Mouse (Mus musculus): ENCODE measurements around the gene Akap13.

DNA sequence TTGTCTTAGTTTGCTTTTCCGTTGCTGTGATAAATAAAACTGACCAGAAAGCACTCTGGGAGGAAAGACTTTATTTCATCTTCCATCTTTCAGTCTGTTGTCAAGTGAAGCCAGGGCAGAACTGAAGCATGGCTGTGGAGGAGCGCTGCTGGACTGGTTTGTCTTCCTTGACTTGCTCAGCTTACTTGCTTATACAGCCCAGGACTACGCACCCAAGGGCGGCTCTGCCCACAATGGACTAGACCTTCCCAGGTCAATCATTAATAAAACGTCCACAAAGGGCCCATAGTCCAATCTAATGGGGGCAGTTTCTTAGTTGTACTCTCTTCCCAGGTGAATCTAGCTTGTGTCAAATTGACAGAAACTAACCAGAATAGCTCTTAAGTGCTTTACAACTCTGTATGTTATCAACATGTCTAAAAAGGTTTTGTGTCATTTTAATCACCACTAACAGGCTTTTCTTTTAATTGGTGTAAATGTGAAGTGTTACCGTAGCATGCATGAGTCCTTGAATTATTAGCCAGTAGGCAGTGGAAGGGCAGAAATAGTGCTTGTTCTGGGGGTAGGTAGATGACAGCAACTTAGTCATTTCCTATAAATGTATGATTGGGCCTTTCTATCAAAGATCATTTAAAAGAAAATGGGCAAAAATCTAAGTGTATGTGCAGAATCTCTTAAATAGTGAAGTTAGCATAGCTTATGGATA lies 25.5 kb downstream of the Akap13 start:
- TF ChIP-seq CTCF (conservative IDR thresholded peaks at IDR 0.05 in 1 of 2, IDR thresholded peaks at IDR 0.05 in 1 of 2; ENCODE audit: low read depth in 2 of 2, low read length in 2 of 2) = no peak
- TF ChIP-seq POLR2A (IDR thresholded peaks at IDR 0.05; ENCODE audit: low read depth, low read length) = no peak
- TF ChIP-seq ELF1 (IDR thresholded peaks at IDR 0.05; ENCODE audit: low read depth, low read length) = no peak
- no peak for TF ChIP-seq CHD1 (IDR thresholded peaks at IDR 0.05; ENCODE audit: low read depth, low read length)
- TF ChIP-seq EP300 (IDR thresholded peaks at IDR 0.05; ENCODE audit: low read length) = no peak
- no peak for TF ChIP-seq ZC3H11A (IDR thresholded peaks at IDR 0.05; ENCODE audit: low read depth, low read length)
- no peak for TF ChIP-seq BHLHE40 (IDR thresholded peaks at IDR 0.05; ENCODE audit: low read depth, low read length)
- no peak for TF ChIP-seq MAFK (IDR thresholded peaks at IDR 0.05; ENCODE audit: insufficient replicate concordance, low read length)
- TF ChIP-seq MAZ (IDR thresholded peaks at IDR 0.05; ENCODE audit: low read depth, low read length) = no peak
- no peak for TF ChIP-seq TBP (conservative IDR thresholded peaks at IDR 0.05; ENCODE audit: low read depth, low read length)
- no peak for TF ChIP-seq NELFE (IDR thresholded peaks at IDR 0.05; ENCODE audit: low read depth, low read length)
